Mouse (Mus musculus): ENCODE measurements around the gene Slc50a1.
A peak's percentile ranks its signal among the peaks of the same experiment; 100 is the strongest.

GRCm38 (mm10) chr3:89251365-89251895 is 18.9 kb downstream of the Slc50a1 start:
- no peak for TF ChIP-seq CHD1 (IDR thresholded peaks at IDR 0.05; ENCODE audit: low read depth, low read length)
- no peak for TF ChIP-seq GATA1 (IDR thresholded peaks at IDR 0.05; ENCODE audit: low read depth, low read length)
- no peak for TF ChIP-seq KAT2A (conservative IDR thresholded peaks at IDR 0.05; ENCODE audit: low read depth, low read length)
- TF ChIP-seq CTCF (IDR thresholded peaks at IDR 0.05 in 2 of 3, conservative IDR thresholded peaks at IDR 0.05 in 1 of 3; ENCODE audit: control insufficient read depth in 1 of 3, insufficient read depth in 1 of 3, low read depth in 2 of 3, low read length in 3 of 3, poor library complexity in 1 of 3, severe bottlenecking in 1 of 3) = peak in 2 of 3 experiments; percentile 4 to 13; a peak in 2 of 6 replicates
- TF ChIP-seq POLR2AphosphoS5 (IDR thresholded peaks at IDR 0.05; ENCODE audit: borderline replicate concordance, low read depth, low read length) = no peak
- TF ChIP-seq POLR2A (IDR thresholded peaks at IDR 0.05; ENCODE audit: control insufficient read depth in 1 of 2, insufficient read depth in 1 of 2, low read depth in 1 of 2, low read length in 2 of 2, poor library complexity in 1 of 2) = no peak

Measured in MEL (cell line).